Mouse (Mus musculus) kidney, embryonic 15.5 days (tissue): Measurements from ENCODE around the gene Cmbl. TPM values are rescaled to one million over a fixed set of nuclear protein-coding genes. Genes with fewer than 3 reads are reported as not detected.

Experiments used
- ATAC-seq: fragments of 200-750 bp; cut with Nextera tagmentation; replicated peaks from 2 replicates; pipeline ENCODE4 v1.8.0; 2017; ENCODE audit warnings: moderate TSS enrichment; ENCODE audit not compliant: low FRiP score
- H3K27ac ChIP-seq: fragments of 300-500 bp; sonication (generic); 2 replicates; pipeline ENCODE4 v1.5.1; 2015; ENCODE audit warnings: mild to moderate bottlenecking, inconsistent platforms
- H3K27me3 ChIP-seq: fragments of 300-500 bp; sonication (generic); 2 replicates; pipeline ENCODE4 v1.6.1; 2015; ENCODE audit warnings: inconsistent platforms
- H3K36me3 ChIP-seq: fragments of 300-500 bp; sonication (generic); 2 replicates; pipeline ENCODE4 v1.6.1; 2015; ENCODE audit warnings: inconsistent platforms
- H3K4me1 ChIP-seq: fragments of 300-500 bp; sonication (generic); 2 replicates; pipeline ENCODE4 v1.6.1; 2015; ENCODE audit warnings: inconsistent platforms
- H3K4me2 ChIP-seq: fragments of 300-500 bp; sonication (generic); 2 replicates; pipeline ENCODE4 v1.6.1; 2015; ENCODE audit warnings: moderate library complexity, mild to moderate bottlenecking, inconsistent platforms
- H3K4me3 ChIP-seq: fragments of 300-500 bp; sonication (generic); replicated peaks from 2 replicates; pipeline ENCODE4 v1.5.1; 2015; ENCODE audit warnings: mild to moderate bottlenecking, inconsistent platforms
- H3K9ac ChIP-seq: fragments of 300-500 bp; sonication (generic); 2 replicates; pipeline ENCODE4 v1.6.1; 2015; ENCODE audit warnings: mild to moderate bottlenecking, inconsistent platforms
- H3K9me3 ChIP-seq: fragments of 300-500 bp; sonication (generic); replicated peaks from 2 replicates; pipeline ENCODE4 v1.6.1; 2016; ENCODE audit warnings: inconsistent platforms
- WGBS: fragments of 180-500 bp; shearing (Covaris S2); methylation state at CpG from one replicate; pipeline ENCODE4 v1.1.7; 2015; ENCODE audit warnings: mixed read lengths; 5-methylcytosine and 5-hydroxymethylcytosine counted together
- polyA plus RNA-seq: library from polyadenylated mRNA; unstranded; fragments of >200 nt; fragmentation: Nextera tagmentation; extraction: Ambion mirVana; gene quantifications from 2 replicates; pipeline ENCODE4 v1.2.1, GENCODE M21; 2015

Cmbl gene
- polyA plus RNA-seq, 1 experiment from 2014 or later, result 14.6 TPM

- no peak overlapping the region for H3K9ac ChIP-seq
- no peak overlapping the region for H3K27ac ChIP-seq
- no peak for ATAC-seq
- H3K4me3 ChIP-seq, result no peak overlapping the region
- H3K4me1 ChIP-seq, result peaks cover 24% of the 10 kb centered on the region
- H3K27me3 ChIP-seq, result no peaks in the 10 kb centered on the region
- WGBS, result 81% methylated on average over 6 of the region's 6 CpGs
- H3K4me2 ChIP-seq, result no peak overlapping the region
- H3K36me3 ChIP-seq, result no peaks in the 10 kb centered on the region
- H3K9me3 ChIP-seq, result no peaks in the 10 kb centered on the region
Measured at GRCm38 (mm10) chr15:31546291-31546690, 18.9 kb upstream of the Cmbl start.

GRCm38 (mm10) chr15:31547421-31547820 lies 17.8 kb upstream of the Cmbl start:
- WGBS, result 74% methylated on average over 5 of the region's 5 CpGs
- Histone ChIP-seq H3K27ac (no peak overlapping the region), H3K9me3 (no peaks in the 10 kb centered on the region), H3K36me3 (no peaks in the 10 kb centered on the region), H3K4me3 (no peak overlapping the region), H3K4me2 (no peak overlapping the region), H3K9ac (no peak overlapping the region), H3K4me1 (peaks cover 15% of the 10 kb centered on the region), H3K27me3 (no peaks in the 10 kb centered on the region)
- no peak for ATAC-seq

- no peaks in the 10 kb centered on the region for H3K36me3 ChIP-seq
- ATAC-seq, result no peak
- H3K4me3 ChIP-seq, result no peak overlapping the region
- H3K4me1 ChIP-seq, result peaks cover 3% of the 10 kb centered on the region
- no peak overlapping the region for H3K9ac ChIP-seq
- H3K27me3 ChIP-seq, result no peaks in the 10 kb centered on the region
- WGBS, result 80% methylated on average over 4 of the region's 4 CpGs
- H3K9me3 ChIP-seq, result no peaks in the 10 kb centered on the region
- H3K4me2 ChIP-seq, result no peak overlapping the region
- H3K27ac ChIP-seq, result no peak overlapping the region
Measured at GRCm38 (mm10) chr15:31550381-31550780, 14.8 kb upstream of the Cmbl start.

- H3K36me3 ChIP-seq, result no peaks in the 10 kb centered on the region
- no peaks in the 10 kb centered on the region for H3K4me1 ChIP-seq
- no peak for ATAC-seq
- no peak overlapping the region for H3K4me3 ChIP-seq
- H3K4me2 ChIP-seq, result no peak overlapping the region
- no peak overlapping the region for H3K9ac ChIP-seq
- H3K27me3 ChIP-seq, result no peaks in the 10 kb centered on the region
- 73% methylated on average over 2 of the region's 2 CpGs for WGBS
- H3K9me3 ChIP-seq, result 0 out of 2 replicates have a peak, but pooled peaks cover under 1% of the 10 kb centered on the region
- no peak overlapping the region for H3K27ac ChIP-seq
Measured at GRCm38 (mm10) chr15:31554855-31555254, 10.3 kb upstream of the Cmbl start.

GRCm38 (mm10) chr15:31561390-31561789 lies 3.8 kb upstream of the Cmbl start:
- H3K9ac ChIP-seq, result no peak overlapping the region
- H3K36me3 ChIP-seq, result no peaks in the 10 kb centered on the region
- no peak overlapping the region for H3K4me2 ChIP-seq
- WGBS, result 83% methylated on average over 6 of the region's 6 CpGs
- H3K27ac ChIP-seq, result no peak overlapping the region
- H3K9me3 ChIP-seq, result 0 out of 2 replicates have a peak, but pooled peaks cover 3% of the 10 kb centered on the region
- no peak overlapping the region for H3K4me3 ChIP-seq
- no peak for ATAC-seq
- no peaks in the 10 kb centered on the region for H3K27me3 ChIP-seq
- peaks cover 14% of the 10 kb centered on the region for H3K4me1 ChIP-seq

DNA sequence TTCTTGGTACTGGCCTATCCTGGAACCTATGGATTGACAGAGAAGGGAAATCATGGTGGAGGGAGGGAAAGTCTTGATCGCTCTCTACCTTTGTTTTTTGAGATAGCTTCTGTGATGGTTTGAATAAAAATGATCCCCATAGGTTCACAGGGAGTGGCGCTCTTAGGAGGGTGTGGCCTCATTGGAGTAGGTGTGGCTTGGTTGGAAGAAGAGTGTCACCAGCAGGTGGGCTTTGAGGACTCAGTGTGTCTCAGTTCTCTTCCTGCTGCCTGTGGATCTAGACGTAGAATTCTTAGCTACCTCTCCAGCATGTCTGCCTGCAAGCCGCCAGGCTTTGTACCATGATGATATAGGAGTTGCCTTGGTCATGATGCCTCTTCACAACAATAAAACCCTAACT lies 3.2 kb upstream of the Cmbl start:
- H3K9ac ChIP-seq, result no peak overlapping the region
- no peak overlapping the region for H3K27ac ChIP-seq
- no peak overlapping the region for H3K4me2 ChIP-seq
- no peak overlapping the region for H3K4me3 ChIP-seq
- 96% methylated on average over 4 of the region's 4 CpGs for WGBS
- H3K36me3 ChIP-seq, result no peaks in the 10 kb centered on the region
- no peak for ATAC-seq
- 0 out of 2 replicates have a peak, but pooled peaks cover 3% of the 10 kb centered on the region for H3K9me3 ChIP-seq
- no peaks in the 10 kb centered on the region for H3K27me3 ChIP-seq
- peaks cover 14% of the 10 kb centered on the region for H3K4me1 ChIP-seq

DNA sequence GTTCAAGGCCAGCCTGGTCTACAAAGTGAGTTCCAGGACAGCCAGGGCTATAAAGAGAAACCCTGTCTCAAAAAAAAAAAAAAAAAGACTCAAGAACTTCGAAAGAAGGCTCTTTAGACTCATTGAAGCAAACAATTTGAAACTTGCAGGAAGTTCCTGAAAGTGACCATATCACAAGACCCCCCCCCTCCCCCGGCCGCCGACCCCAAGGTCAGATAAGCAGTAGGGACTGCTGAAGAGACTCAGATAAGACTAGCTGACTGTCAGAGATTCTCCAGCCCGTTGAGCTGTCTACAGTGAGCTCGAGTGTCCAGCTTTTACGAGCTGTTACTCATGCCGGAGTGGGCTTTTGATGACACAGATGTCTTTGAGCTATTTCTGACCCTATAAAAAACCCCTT lies 2.3 kb upstream of the Cmbl start:
- Histone ChIP-seq H3K4me1 (peaks cover 14% of the 10 kb centered on the region), H3K4me2 (no peak overlapping the region), H3K27ac (no peak overlapping the region), H3K27me3 (no peaks in the 10 kb centered on the region), H3K9me3 (0 out of 2 replicates have a peak, but pooled peaks cover 3% of the 10 kb centered on the region), H3K4me3 (no peak overlapping the region), H3K9ac (no peak overlapping the region), H3K36me3 (no peaks in the 10 kb centered on the region)
- 63% methylated on average over 8 of the region's 8 CpGs for WGBS
- no peak for ATAC-seq

DNA sequence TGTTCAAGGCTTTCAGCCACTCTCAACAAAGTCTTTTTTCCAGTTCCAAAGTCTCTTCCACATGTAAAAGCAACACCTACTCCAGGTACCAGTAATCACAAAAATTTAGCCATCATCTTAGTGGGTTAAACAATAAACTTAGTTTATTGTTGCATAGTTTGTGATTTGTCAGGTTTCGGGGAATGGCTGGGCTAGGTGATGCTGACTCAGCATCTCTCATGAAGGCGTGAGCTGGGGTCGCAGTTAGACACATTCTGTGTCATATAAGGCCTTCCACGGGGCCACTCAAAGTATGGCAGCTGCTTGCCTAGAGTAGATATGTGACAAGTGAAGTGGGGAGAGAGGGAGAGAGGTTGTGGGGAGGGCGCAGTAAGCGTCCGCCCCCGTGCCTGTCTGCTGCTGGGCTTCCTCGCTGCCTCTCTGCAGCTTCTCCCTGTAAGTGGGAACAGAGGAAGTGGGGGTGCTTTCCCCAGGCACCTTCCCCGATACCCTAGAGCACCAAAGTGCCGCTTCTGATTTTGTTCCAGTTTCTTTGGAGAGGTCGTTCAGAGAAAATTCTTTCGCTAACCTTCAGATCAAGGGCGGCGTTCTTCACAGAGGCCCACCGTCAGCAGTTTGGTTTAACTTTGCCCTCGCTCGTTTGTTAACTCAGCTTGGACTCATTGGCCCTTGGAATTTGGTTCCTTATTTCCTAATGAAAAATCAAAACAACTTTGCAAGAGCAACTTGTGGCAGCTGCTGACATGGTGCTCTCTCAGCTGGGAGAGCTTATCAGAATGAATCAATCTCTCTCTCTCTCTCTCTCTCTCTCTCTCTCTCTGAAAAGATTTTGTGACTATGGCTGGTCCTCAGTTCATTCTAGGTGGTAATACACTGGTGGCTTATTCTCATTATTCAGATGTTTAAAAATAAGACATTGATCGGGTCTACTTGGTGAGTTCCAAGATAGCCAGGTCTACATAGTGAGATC lies 1.3 kb upstream of the Cmbl start:
- ATAC-seq, result no peak
- WGBS, result 41% methylated on average over 19 of the region's 19 CpGs
- peak overlapping the region; percentile 78 for H3K27ac ChIP-seq

GRCm38 (mm10) chr15:31565786-31566185 lies 597 bp downstream of the Cmbl start:
- Histone ChIP-seq H3K27ac (no peak overlapping the region), H3K36me3 (no peaks in the 10 kb centered on the region), H3K4me2 (no peak overlapping the region), H3K4me3 (no peak overlapping the region), H3K4me1 (peaks cover 33% of the 10 kb centered on the region), H3K9ac (no peak overlapping the region), H3K9me3 (no peaks in the 10 kb centered on the region), H3K27me3 (no peaks in the 10 kb centered on the region)
- WGBS, result 79% methylated on average over 1 of the region's 1 CpGs
- no peak for ATAC-seq

More for the DNA sequence above, 1.3 kb upstream of the Cmbl start:
- Histone ChIP-seq H3K27me3 (no peaks in the 10 kb centered on the region), H3K9me3 (0 out of 2 replicates have a peak, but pooled peaks cover 3% of the 10 kb centered on the region), H3K4me1 (peaks cover 22% of the 10 kb centered on the region), H3K9ac (no peak overlapping the region), H3K4me2 (peak overlapping the region; percentile 42), H3K36me3 (no peaks in the 10 kb centered on the region), H3K4me3 (no peak overlapping the region)

GRCm38 (mm10) chr15:31567431-31567830 lies 2.2 kb downstream of the Cmbl start:
- Histone ChIP-seq H3K27me3 (no peaks in the 10 kb centered on the region), H3K4me2 (no peak overlapping the region), H3K36me3 (no peaks in the 10 kb centered on the region), H3K9ac (no peak overlapping the region), H3K4me1 (peaks cover 33% of the 10 kb centered on the region), H3K27ac (no peak overlapping the region), H3K9me3 (no peaks in the 10 kb centered on the region), H3K4me3 (no peak overlapping the region)
- WGBS, result 82% methylated on average over 7 of the region's 7 CpGs
- ATAC-seq, result no peak

GRCm38 (mm10) chr15:31568581-31568996 lies 3.4 kb downstream of the Cmbl start:
- no peak overlapping the region for H3K9ac ChIP-seq
- H3K36me3 ChIP-seq, result no peaks in the 10 kb centered on the region
- ATAC-seq, result peak; percentile 92
- H3K27me3 ChIP-seq, result no peaks in the 10 kb centered on the region
- WGBS, result 12% methylated on average over 12 of the region's 12 CpGs
- H3K4me1 ChIP-seq, result peaks cover 25% of the 10 kb centered on the region
- no peak overlapping the region for H3K4me3 ChIP-seq
- peak overlapping the region; percentile 37 for H3K4me2 ChIP-seq
- H3K9me3 ChIP-seq, result no peaks in the 10 kb centered on the region
- peak overlapping the region; percentile 5; the same call in 1 of the 2 replicates for H3K27ac ChIP-seq

- Histone ChIP-seq H3K4me2 (no peak overlapping the region), H3K27me3 (no peaks in the 10 kb centered on the region), H3K36me3 (no peaks in the 10 kb centered on the region), H3K9me3 (no peaks in the 10 kb centered on the region), H3K4me1 (peaks cover 20% of the 10 kb centered on the region), H3K9ac (no peak overlapping the region), H3K27ac (0 out of 2 replicates have a peak overlapping the region, but pooled peaks have one; percentile 5), H3K4me3 (no peak overlapping the region)
- 49% methylated on average over 9 of the region's 9 CpGs for WGBS
- peak; percentile 41 for ATAC-seq
Measured at GRCm38 (mm10) chr15:31569325-31570022, 4.3 kb downstream of the Cmbl start.
